Mouse (Mus musculus) left cerebral cortex, postnatal 4 days (tissue): ENCODE data around the gene Pafah1b2. TPM values are rescaled to one million over a fixed set of nuclear protein-coding genes. Genes with fewer than 3 reads are reported as not detected.

Experiments used
- DNase-seq: peaks from one replicate; pipeline ENCODE4 v3.0.0-alpha.2; 2022
- intact Hi-C: fragments of 180-260 bp; cut with DNase I; formaldehyde crosslinking; loops from one replicate; pipeline ENCODE4 v1.15.1; 2025
- total RNA-seq, 2 experiments: library from RNA; stranded (reverse); gene quantifications; 2 replicates each; pipeline ENCODE4 v1.2.3; 2021

Gene Pafah1b2
- total RNA-seq, 2 experiments from 2014 or later, result 262 to 267 TPM

DNA sequence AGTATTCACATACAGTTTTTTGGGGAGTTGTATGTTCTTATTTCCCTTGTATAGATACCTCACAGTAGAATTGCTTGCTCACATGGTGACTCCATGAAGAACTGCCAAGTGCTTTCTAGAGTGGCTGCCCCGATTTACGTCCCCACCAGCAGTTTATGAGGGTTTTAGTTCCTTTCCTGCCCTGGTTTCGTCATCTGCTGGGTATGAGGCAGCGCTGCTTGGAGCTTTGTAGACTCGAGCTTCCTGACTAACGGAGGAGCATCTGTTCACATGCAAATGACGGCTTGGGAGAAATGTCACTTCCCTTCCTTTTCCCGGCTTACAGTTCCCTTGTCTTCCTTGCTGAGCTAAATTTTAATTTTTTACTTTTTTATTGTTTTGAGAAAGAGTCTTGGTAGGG, 15.5 kb upstream of the Pafah1b2 start:
- DNase-seq, result no peak
- intact Hi-C loops, result no loop called here

- no peak for DNase-seq
- intact Hi-C loops, result no loop called here
Observed at GRCm38 (mm10) chr9:46026058-46026849, 13.8 kb upstream of the Pafah1b2 start.

DNA sequence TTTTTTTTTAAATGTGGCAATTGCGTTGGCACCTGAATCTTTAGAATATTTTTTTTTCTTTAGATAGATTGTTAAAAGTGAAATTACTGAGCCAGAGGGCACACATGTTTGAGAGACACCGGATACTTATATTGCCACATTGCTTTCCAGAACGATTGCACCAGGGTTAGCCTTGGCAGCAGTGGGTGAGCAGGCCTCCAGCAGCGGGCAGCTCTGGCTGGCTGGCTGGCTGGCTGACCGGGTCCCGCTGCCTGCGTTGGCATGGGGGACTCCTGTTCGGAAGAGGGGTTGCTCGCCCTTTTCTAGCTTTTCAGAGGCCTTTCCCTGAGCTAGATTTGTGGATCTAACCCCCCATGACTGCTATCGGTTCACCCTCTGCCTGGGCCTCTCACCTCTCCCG, 11.1 kb upstream of the Pafah1b2 start:
- intact Hi-C loops, result no loop called here
- peak; percentile 21 for DNase-seq

- intact Hi-C loops, result no loop called here
- DNase-seq, result no peak
Observed at GRCm38 (mm10) chr9:46019975-46020374, 7.5 kb upstream of the Pafah1b2 start.

DNA sequence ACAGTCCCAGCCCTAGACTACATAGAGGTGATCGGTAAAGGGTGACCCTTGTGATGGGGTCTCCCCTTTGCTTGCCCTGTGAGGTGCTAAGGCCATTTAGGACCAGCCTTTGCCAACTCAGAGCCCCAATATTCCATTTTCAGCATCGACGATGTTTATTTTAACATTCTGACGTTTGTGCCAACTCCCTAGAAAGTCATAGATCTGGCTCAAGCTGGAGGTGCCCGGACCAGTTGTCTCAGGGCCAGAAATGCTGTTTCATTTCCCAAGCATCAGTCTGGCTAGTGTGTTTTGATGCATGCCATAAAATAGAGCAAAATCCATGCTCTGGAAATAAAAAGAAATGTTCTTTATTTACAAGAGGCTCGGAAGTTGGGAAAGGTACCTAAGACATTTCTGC, 5.8 kb upstream of the Pafah1b2 start:
- intact Hi-C loops, result no loop called here
- DNase-seq, result no peak

DNA sequence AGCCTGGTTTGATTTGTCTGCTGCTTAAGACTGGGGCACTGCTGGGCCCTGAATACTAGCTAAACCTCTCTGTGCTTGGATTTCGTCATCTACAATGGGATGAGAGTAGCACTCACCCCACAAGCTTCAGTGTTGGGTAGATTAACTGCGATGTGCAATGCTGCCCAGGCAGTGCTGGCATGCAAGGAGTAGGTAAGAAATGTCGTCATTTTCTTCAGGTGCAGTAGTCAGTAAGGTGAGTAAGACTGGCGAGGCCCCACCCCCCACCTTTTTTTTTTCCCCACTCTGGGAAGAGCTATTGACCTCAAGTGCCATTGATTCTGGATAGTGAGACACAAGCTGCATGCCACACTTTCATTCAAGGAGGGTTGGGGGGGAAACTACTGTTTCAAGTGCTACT, 3.9 kb upstream of the Pafah1b2 start:
- no peak for DNase-seq
- intact Hi-C loops, result no loop called here

DNA sequence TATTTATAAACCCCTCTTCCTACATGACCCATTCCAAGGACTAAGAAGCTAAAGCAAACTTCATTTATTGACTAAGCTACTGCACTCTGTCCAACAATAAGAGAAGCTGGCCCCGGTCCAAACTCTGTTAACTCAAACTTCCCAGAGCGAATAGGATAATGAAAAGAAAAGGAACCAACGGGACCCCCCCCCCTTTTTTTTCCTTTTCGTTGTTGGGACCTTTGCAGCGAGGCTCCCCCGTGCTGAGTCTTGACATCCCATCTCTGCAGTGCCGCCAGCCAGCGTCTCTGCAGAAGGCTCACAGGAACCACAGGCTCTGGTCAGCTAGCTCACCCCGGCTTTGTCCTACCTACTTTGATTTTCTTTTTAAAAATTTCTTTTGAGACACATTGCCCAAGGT, 3.3 kb upstream of the Pafah1b2 start:
- intact Hi-C loops, result no loop called here
- peak; percentile 51 for DNase-seq

GRCm38 (mm10) chr9:46015081-46015551, 2.6 kb upstream of the Pafah1b2 start:
- peak; percentile 27 for DNase-seq
- intact Hi-C loops, result no loop called here

DNA sequence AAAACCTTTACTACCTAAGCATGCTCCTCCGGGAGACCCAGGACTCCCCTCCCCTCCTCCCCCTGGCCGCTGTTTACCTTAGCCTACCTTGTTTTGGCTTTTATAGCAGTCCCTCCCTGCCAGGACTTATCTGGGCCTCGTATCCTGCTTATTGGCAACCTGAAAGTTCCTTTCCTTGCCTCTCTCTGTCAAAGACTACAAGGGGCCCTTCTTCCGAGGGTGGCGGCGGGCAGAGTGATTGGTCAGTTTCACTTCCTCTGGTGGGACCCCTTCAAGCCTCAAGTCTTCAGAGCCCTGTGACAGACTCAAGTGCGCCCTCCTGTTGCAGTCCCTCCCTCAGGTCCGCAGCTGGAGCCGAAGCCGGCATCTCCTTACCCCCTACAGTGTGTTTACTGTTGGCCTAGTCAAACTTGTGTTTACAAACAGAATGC, 1.8 kb upstream of the Pafah1b2 start:
- peak; percentile 37 for DNase-seq
- intact Hi-C loops, result no loop called here

DNA sequence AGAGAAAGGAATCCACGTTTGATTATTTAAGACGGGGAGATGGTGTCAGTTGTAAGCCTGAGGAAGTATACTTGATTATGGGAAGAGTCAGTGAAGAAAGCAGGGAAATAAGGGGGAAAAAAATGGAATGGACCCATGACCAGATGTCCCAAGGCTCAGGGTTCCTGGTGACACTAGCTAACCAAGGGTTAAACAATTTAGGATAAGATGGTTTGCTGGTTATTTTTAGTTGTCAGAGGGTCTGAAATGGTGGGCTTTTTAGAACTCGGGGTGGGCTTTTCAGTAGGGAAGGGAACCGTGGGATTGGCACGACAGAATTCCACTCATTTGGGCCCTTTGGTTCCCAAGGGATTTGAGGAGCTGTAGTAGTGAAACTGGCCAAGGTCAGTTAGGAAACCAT, 1.1 kb upstream of the Pafah1b2 start:
- intact Hi-C loops, result loop anchor here (2.0 kb wide), 1 partner anchor 29 kb away; no protein-coding TSS in a partner anchor
- no peak for DNase-seq

GRCm38 (mm10) chr9:46013009-46013586, 608 bp upstream of the Pafah1b2 start:
- intact Hi-C loops, result loop anchor here (2.0 kb wide), 1 partner anchor 28 kb away; no protein-coding TSS in a partner anchor
- DNase-seq, result no peak

DNA sequence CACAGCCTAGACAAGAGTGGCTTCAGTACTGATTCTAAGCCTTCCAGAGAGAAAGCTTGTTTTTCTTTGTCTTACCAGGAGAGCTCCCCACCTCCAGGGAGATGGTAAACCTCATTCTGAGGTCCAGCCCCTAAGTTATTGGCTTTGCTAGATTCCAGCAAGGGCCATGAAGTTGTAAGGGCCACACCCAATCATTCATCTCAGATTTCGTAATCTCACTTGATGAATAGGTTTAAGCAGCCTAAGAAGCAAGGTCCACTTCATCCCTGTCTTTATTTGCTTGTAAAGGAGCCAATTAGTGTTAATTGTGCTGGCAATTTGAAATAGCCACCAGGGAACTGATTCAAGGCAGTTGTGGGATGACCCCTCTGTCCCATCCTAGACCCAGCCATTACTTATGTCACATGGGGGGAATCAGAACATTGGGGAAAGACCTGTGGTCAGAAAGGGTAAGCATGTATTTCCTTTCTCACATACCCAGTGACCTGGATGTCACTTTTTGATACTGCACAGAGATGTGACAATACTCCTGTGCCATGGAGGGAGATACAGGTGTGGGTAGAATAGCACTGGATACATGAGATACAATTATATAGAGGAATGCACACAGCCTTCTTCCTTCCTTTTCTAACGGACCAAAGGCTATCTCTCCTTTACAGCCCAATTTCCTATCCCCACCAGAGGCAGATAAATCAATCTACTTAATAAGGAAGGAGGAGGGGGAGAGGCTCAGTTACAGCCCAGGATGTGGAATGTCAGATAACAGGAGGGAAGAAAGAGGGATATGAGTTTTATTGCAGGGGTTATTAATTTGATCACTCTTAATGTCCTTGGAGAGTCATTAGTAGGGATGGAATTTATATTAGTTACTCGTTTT, 1.2 kb downstream of the Pafah1b2 start:
- intact Hi-C loops, result no loop called here

DNA sequence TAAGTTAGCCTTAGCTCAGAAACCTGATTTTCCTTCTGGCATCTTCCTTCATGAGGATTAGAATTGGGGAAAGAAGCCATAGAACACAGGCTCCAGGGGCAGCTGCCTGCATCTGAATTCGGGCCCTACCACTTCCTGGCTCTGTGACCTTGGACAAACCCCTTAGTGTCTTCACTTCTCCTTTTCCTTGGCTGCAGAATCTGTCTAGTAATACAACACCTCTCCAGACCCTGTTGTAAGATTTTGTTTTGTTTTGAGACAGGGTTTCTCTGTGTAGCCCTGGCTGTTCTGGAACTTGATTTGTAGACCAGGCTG, 2.9 kb downstream of the Pafah1b2 start:
- no peak for DNase-seq
- intact Hi-C loops, result no loop called here

More for the DNA sequence above, 1.2 kb downstream of the Pafah1b2 start:
- DNase-seq, result no peak

- intact Hi-C loops, result no loop called here
Observed at GRCm38 (mm10) chr9:46008931-46009668, 3.4 kb downstream of the Pafah1b2 start.

DNA sequence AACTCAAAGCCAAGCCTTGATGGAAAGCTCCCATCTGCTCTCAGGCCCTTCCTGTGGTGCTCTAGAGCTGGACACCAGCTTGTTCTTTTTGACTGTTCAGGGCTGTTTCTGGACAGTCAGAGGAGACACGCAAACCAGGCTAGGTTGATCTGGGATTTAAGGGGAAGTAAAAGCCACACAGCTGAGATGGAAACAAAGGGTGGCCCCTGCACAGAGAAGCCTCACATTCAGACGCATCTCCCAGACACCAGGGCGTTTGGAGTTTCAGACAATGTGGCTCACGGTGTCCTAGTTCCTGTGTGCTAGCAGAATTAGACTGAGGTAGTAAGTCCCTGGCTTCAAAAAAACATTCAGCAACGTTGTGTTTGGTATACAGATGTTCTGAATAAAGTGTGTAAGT, 6.3 kb downstream of the Pafah1b2 start:
- DNase-seq, result no peak
- intact Hi-C loops, result no loop called here

More at GRCm38 (mm10) chr9:46008931-46009668, 3.4 kb downstream of the Pafah1b2 start:
- DNase-seq, result no peak

DNA sequence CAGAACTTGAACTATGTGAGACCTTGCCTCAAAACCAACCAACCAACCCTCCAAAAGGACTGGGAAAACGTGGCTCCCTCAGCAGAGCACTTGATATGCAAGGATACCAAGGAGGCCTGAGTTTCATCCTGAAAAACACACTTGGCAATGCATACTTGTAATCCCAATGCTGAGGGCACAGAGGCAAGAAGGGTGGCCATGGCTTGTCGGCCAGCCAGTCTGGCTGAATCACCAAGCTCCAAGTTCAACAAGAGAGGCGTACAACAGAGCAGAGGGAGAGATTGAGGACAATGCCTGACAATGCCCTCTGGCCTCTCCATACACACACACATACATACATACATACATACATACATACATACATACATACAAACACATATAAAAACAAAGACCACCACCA, 8.0 kb downstream of the Pafah1b2 start:
- no peak for DNase-seq
- intact Hi-C loops, result loop anchor here (5.0 kb wide), 1 partner anchor 243 kb away; no protein-coding TSS in a partner anchor

DNA sequence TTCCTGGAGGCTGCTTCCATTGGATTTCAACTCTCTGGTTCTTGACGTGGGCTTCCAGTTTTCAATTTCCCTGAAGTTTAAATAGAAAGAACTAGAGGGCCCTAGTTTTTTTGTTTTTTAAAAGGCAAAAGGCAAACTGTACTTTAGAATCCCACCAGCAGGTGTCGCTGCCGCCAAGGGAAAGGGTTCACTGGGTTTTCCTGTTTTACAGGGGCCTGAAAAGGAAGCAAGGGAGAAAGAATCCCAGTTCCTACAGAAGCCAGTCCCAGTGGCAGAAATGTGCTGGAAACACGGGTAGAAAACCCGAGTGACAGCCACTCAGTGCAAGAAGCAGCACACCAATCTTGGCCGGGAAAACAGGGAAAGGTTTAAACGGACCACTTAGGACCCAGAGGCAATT, 8.8 kb downstream of the Pafah1b2 start:
- peak; percentile 78 for DNase-seq
- intact Hi-C loops, result loop anchor here (2.0 to 5.0 kb wide), 2 partner anchors 187 to 244 kb away; no protein-coding TSS in a partner anchor

DNA sequence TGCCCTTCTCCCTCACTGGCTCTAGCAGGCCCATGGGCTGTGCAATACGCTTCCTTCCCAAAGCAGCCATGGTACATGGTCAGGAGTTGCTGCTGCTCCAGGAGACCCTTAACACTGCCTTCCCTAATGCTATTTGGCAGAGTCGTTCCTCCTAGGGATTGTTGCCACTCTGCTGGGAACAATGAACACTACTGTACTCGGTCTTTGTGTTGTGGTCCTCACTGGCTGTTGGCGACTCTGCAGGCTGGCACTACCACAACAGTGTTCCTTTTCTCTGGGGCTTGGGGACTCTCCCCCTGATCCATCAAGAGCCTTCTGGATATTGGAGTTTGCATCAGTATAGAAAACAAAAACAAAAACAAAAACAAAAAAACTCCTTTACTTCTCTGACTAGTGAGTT, 13.5 kb downstream of the Pafah1b2 start:
- intact Hi-C loops, result no loop called here
- no peak for DNase-seq

DNA sequence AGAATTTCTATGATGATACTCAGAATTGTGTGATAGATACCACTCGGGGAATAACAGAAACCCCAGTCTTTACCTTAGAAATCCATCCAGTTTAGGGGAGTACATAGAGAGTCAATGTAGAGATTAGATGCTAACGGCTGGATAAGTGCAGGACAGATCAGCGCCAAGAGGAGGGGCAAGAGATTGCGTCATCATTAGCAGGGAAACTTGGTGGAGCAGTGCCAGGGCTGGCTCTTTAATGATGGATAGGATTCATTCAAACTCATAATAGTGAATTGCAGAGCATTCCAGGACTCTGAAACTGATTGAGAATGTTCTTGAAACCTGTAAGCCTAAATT, 27.3 kb downstream of the Pafah1b2 start:
- DNase-seq, result peak; percentile 74
- intact Hi-C loops, result loop anchor here (2.0 kb wide), 1 partner anchor 28 kb away; the partner anchor contains the start of genes Pafah1b2 and Sik3
